Mouse (Mus musculus) left cerebral cortex, postnatal 4 days (tissue): Measurements from ENCODE around the gene Fryl. TPM values are rescaled to one million over a fixed set of nuclear protein-coding genes. Genes with fewer than 3 reads are reported as not detected.
A peak's percentile ranks its signal among the peaks of the same experiment; 100 is the strongest.

Experiments used
- DNase-seq: peaks from one replicate; pipeline ENCODE4 v3.0.0-alpha.2; 2022
- intact Hi-C: fragments of 180-260 bp; cut with DNase I; formaldehyde crosslinking; loops from one replicate; pipeline ENCODE4 v1.15.1; 2025
- total RNA-seq, 2 experiments: library from RNA; stranded (reverse); gene quantifications; 2 replicates each; pipeline ENCODE4 v1.2.3; 2021

Fryl gene
- total RNA-seq, 2 experiments from 2014 or later: 69.6 to 81.4 TPM

GRCm38 (mm10) chr5:73257723-73258122 is 1.3 kb upstream of the Fryl start:
- no peak for DNase-seq
- intact Hi-C loops: loop anchor here (5.0 kb wide), 1 partner anchor 125 kb away; no protein-coding TSS in a partner anchor

- DNase-seq: no peak
- intact Hi-C loops: loop anchor here (5.0 kb wide), 1 partner anchor 125 kb away; no protein-coding TSS in a partner anchor
Observed at GRCm38 (mm10) chr5:73257096-73257495, 677 bp upstream of the Fryl start.

GRCm38 (mm10) chr5:73255321-73256251 is 833 bp downstream of the Fryl start:
- intact Hi-C loops: loop anchor here (5.0 kb wide), 1 partner anchor 123 kb away; no protein-coding TSS in a partner anchor
- peak; percentile 59 for DNase-seq

- intact Hi-C loops: loop anchor here (5.0 kb wide), 1 partner anchor 122 kb away; no protein-coding TSS in a partner anchor
Observed at GRCm38 (mm10) chr5:73254660-73255059, 1.8 kb downstream of the Fryl start.

DNA sequence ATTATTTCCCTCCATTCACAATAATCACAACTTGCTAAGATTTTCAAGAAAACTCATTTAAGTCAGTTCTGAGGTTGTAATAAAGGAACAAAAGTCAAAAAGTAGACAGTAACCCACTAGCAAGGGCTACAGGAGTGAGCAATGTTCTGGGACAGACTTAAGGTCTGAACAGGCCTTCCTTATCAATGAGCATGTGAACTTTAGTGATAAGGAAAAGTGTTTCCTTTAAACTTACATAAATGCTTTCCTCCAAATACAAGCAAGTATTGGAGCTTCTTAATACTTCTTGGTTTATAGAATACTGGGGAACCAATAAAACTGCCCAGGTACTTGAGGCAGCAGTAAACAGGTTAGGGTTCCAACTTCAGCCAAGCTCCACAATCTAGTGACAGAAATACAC is 3.7 kb downstream of the Fryl start:
- intact Hi-C loops: no loop called here
- DNase-seq: no peak

More at GRCm38 (mm10) chr5:73254660-73255059, 1.8 kb downstream of the Fryl start:
- DNase-seq: no peak

DNA sequence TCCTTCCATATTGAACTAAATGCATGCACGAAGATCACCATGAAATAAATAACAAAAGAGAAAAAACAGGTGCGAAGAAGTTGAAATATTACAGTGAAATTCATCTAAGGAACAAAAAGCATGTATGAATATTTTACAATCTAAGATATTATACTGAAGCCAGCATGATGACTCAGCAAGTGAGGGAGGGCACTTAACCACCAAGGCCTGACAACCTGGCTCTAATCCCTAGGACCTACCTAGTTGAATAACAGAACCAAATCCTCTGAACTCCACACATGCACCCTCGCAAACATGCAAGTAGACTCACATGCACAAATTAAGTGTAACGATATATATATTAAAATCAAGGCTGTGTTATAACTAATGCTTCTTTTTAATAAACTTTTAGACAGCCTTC is 7.1 kb downstream of the Fryl start:
- DNase-seq: no peak
- intact Hi-C loops: no loop called here

DNA sequence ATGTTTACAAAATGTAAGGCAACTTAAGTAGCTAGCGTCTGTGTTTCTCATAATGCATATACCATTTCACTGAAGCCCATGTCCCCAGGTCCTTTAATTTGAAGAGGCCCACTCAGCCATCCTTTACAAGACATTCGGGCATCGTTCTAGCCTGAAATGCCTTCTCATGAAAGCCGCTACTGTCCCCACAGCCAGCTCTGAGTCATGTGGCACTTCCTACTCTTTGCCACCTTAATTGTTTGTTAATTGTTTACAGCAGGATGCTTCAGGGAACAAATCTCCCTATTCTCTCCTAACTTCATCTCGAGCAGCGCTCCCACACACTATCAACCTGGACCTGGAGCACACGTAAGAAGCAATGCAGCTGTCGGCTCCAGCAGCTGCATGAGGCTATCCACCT is 8.2 kb downstream of the Fryl start:
- no peak for DNase-seq
- intact Hi-C loops: no loop called here

- no peak for DNase-seq
- intact Hi-C loops: no loop called here
Observed at GRCm38 (mm10) chr5:73246414-73246813, 10.0 kb downstream of the Fryl start.

- intact Hi-C loops: no loop called here
- peak; percentile 72 for DNase-seq
Observed at GRCm38 (mm10) chr5:73244403-73244802, 12.0 kb downstream of the Fryl start.

- intact Hi-C loops: no loop called here
- DNase-seq: no peak
Observed at GRCm38 (mm10) chr5:73241966-73242365, 14.5 kb downstream of the Fryl start.

DNA sequence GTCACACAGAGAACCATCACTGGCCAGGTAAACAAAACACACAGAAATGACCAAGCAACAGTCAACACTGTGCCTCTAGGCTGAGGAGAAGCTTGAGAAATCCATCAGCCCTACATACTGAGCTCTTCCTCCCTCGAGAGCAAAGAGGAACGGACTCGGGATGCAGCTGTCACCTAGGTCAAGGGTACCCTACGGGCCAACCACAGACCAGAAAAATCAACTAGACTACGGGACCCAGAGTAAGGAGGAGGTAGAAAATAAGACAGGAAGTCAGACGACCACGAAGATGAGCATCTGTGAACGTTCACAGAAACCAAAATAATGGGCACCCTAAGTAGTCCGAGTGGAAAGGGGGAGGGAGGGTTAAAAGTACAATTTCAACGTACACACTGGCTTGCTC is 15.1 kb downstream of the Fryl start:
- intact Hi-C loops: no loop called here
- no peak for DNase-seq

DNA sequence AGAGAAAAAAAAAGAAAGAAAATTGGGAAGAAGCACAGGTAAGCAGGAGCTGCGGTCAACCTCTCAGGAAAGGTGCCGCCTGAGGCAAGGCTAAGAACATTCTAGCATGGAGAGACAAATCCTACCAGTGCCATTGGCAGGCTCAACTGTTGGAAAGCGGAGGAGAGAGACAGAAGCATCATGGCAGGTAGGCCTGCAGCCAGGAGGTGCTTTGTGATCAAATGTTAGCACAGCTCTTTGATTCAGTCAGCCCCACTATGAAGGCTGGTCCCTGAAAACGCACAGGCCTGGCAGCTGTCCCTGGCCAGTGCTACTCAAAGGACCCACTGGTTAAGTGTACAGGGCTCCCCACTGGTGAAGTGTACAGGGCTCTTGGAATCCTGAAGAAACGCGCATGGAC is 16.0 kb downstream of the Fryl start:
- DNase-seq: no peak
- intact Hi-C loops: no loop called here

DNA sequence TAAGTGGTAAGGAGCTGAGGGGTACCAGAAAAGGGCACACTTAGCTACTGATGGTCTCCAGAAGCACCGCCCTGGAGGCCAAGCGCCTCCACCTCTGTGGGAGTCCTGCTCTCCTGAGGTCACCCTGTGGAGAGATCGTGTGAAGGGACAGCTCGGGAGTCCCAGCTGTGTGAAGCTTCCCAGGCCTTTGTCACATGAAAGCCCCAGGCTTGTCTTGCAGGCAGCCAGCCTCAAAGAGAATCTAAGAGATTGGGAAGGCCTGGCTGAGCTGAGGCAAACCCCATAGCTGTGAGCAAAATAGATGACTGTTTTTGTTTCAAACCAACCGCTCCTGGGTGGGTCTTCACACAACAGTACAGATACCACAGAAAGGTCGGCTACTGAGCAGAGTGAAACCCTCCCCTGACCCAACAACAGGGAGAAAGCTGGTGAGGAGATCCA is 19.5 kb downstream of the Fryl start:
- intact Hi-C loops: loop anchor here (1.0 kb wide), 1 partner anchor 37 kb away; no protein-coding TSS in a partner anchor
- DNase-seq: no peak

DNA sequence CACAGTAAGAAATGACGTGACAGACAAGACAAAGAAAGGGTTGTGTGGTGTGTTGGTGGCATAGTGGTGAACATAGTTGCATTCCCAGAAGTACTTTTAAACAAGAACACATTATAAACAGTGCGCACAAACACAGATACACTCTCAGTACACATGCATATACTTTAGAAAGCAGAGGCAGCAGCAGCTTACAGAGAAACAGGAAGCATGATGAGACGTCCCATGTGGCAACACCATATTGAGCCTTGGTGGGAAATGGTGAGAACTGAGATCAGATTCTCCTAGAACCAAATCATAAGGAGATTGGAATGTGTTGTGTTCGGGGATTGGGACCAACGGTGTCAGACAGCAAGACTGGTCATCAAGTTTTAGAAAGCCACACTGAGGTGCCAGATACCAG is 21.2 kb downstream of the Fryl start:
- intact Hi-C loops: no loop called here
- no peak for DNase-seq

GRCm38 (mm10) chr5:73233018-73233881 is 23.2 kb downstream of the Fryl start:
- DNase-seq: no peak
- intact Hi-C loops: no loop called here

DNA sequence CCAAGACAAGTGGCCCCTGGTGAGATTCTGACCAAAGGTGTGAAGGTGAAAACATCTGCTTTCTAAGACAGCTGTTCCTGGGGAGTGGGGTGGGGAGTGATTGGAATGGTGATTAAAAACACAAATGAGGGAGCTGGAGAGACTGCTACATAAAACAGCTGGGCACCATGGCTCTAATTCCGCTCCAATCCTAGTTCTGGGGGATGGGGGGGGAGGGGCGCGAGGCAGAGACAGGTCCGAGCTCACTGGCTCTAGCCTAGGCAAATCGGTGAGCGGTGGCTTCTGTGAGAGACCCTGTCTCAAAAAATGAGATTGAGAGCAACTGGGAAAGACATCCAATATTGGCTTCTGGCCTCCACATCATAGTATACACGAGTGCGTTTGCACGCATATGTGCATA is 24.2 kb downstream of the Fryl start:
- intact Hi-C loops: no loop called here
- no peak for DNase-seq

DNA sequence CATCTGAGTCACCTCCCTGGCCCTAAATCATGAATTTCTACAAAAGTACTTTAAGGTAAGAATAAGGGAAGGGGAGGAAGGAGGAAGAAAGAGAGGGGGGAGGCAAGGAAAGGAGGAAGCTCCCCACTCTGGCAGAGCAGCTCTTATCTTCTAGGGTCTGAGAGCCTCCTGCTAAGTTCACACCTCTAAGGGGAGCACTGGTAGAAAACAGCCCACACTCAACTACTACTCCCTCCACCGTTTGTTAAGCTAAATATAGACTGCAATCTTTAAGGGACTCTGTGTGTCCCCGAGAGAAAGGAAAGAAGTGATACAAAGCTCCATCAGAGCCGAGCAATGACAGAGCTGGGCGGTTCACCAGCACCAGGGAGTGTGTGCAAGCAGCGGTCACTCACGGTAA is 24.6 kb downstream of the Fryl start:
- intact Hi-C loops: no loop called here

GRCm38 (mm10) chr5:73230171-73230570 is 26.2 kb downstream of the Fryl start:
- DNase-seq: no peak
- intact Hi-C loops: no loop called here

More for the DNA sequence above, 24.6 kb downstream of the Fryl start:
- no peak for DNase-seq

DNA sequence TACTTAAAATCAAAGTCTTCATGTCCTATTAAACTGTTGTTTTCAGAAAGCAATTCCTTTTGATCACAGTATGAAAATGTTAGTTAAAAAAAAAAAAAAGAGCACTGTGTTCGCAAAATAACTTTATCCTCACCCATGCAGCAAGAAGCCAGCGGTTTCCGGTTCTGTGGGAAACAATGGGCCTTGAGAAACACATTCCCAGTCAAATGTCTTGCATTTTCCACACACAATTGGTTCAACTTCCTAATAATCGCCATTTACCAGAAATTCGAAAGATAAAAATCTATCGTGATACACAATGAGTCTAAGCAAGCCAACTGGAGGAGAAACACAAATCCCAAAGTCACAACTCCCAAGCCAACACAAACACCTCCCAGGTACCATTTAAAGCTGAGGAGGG is 27.0 kb downstream of the Fryl start:
- intact Hi-C loops: no loop called here
- DNase-seq: no peak

DNA sequence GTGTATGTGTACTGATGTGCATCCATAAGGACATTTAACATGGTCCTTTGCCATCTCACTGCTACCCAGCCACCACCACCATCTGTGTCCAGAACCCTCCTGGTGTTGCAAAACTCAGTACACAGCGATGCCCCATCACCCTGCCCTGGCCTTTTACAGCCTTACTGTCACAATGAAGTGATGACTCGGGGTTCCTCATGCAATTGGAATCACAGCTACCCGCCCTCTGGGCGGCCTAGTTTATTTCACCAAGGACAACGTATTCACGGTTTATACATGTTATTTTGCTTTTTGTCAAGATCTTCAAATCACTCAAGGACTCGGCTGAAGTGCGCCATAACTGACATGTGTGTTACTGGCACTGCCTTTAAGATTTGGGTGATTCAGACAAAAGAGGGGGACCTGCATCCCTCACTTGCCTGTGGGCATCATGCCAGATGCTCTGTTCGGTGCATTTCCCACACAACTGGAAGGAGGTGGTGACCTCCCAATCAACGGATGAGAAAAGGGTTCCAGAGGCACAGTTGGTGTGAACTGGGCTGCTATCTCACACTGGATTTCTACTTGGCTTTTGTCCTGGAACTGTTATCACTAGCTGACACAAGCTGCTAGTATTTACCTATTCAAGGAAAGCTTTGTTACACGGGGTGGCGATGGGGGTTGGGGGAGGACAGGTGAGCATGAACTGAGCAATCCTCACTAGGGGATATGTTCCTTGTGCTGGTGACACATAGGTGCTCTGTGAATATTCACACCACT is 27.9 kb downstream of the Fryl start:
- no peak for DNase-seq
- intact Hi-C loops: no loop called here
